Mouse (Mus musculus): ENCODE data around the gene Ms4a15.

Ms4a15 gene

DNA sequence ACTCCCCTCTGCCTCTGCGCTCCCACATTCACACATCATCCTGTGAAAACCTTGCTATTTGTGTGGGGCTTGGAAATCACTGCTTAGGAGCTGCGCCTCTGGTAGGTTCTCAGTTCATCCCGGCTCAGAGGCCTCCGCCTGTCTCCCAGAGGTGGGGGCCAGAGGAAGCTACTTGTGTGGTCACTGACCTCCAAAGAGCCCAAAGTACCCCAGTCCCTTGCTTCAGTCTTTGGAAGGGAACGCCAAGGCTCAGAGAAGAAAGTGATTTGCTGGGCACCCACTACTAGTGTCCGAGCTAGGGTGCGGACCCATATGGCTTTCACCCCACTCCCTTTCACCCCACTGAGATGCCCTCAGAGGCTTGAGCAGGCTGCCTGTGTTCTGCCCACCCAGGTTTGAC is at the start of gene Ms4a15:
TSS of gene Ms4a15 (minus strand) at position 101 of the 400 bp plus-strand sequence.
- DNase-seq (ENCODE audit: low spot score in 2 of 2): no peak

GRCm38 (mm10) chr19:11037570-11037969 is 44.5 kb upstream of the Ms4a15 start:
- DNase-seq (ENCODE audit: low spot score in 2 of 2): no peak

DNA sequence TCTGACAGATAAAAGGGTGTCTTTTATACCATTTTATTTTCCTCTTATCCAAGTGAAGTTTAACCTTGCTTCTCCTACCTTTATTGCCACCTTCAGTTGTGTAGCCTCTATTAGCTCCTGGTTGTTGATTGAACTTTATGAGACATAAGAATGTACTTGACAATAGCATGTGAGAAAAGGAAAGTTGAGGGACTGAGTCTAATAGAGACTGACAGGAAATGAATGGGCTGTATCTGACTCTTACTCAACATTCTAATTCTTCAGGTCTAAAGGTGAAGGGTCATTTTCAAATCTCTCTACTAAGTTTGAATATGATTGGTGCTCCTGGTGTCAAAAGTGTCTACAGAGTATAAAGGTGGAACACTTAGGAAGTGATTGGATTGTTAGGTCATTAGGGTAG is 29.3 kb upstream of the Ms4a15 start:
- no peak for DNase-seq (ENCODE audit: low spot score in 2 of 2)

GRCm38 (mm10) chr19:11017891-11018290 is 24.8 kb upstream of the Ms4a15 start, which contains the start of gene Ms4a18:
TSS of gene Ms4a18 (minus strand) at chr19:11018031.
- DNase-seq (ENCODE audit: low spot score in 2 of 2): no peak

GRCm38 (mm10) chr19:11017251-11017650 is 24.2 kb upstream of the Ms4a15 start:
- no peak for DNase-seq (ENCODE audit: low spot score in 2 of 2)

- DNase-seq (ENCODE audit: low spot score in 2 of 2): no peak
Observed at GRCm38 (mm10) chr19:11015998-11016397, 22.9 kb upstream of the Ms4a15 start.

DNA sequence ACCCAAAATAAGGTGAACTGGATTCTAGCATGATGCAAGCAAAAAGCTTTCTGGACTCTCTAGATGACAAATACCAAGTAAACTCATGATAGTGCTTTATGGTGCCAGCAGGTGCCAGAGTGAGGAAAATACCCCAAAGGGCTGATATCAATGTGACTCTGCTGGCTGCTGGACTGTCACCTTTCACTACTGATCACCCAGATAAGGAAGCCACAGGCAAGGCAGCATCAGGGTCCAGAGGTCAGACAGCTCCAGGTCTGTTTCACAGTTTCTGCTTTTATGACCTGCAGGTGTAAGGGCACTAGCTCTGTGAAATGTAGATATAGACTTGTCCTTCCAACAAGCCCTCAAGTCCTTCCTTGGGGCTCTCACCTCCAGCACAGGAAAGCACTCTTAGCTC is 22.4 kb upstream of the Ms4a15 start:
- DNase-seq (ENCODE audit: low spot score in 2 of 2): no peak

GRCm38 (mm10) chr19:10991911-10992310 is 1.1 kb downstream of the Ms4a15 start:
- DNase-seq (ENCODE audit: low spot score in 2 of 2): no peak

GRCm38 (mm10) chr19:10990751-10991150 is 2.3 kb downstream of the Ms4a15 start:
- DNase-seq (ENCODE audit: low spot score in 2 of 2): no peak

- DNase-seq (ENCODE audit: low spot score in 2 of 2): no peak
Observed at GRCm38 (mm10) chr19:10988563-10988962, 4.5 kb downstream of the Ms4a15 start.

GRCm38 (mm10) chr19:10985889-10986288 is 7.2 kb downstream of the Ms4a15 start:
- no peak for DNase-seq (ENCODE audit: low spot score in 2 of 2)

DNA sequence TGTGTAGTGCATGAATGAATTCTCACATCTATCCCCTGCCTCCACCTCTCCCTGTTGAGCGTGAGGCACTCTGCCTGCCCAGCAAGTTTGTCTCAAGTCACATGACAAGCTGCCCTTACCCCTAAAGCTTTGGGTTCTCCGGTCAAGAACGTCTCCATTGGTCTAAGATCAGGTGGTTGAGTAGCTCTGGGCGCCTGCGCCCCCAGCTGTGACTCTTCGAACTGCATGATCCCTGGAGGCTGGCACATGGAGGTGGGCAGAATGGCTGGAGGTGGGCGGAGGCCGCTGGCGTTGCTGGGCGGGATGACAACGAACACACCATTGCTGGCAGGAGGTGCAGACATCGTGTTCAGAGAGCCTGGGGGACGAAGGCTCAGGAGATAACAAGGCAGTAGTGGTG is 8.5 kb downstream of the Ms4a15 start:
- DNase-seq (ENCODE audit: low spot score in 2 of 2): no peak

DNA sequence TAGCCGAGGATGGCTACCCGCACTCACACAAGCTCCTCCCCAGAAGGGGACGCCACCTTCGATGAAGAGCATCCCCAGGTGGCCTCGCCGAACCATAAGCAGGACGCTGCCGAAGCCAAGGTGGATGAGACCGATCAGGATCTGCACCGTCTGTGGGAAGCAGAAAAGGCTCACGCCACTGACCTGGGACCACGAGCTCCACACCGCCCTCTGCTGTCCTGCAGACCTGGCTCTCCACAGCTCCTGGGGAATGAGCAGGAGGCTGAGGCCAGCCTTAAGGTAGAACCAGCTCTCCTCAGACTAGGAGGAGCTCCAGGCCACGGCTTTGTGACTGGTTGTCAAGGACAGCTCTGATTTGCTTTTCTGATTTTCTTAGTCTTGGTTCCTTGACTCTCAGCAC is 9.9 kb downstream of the Ms4a15 start:
- peak in 1 of 2 experiments; percentile 22 for DNase-seq (ENCODE audit: low spot score in 2 of 2)

- peak in 1 of 2 experiments; percentile 8 for DNase-seq (ENCODE audit: low spot score in 2 of 2)
Observed at GRCm38 (mm10) chr19:10980210-10980609, 12.8 kb downstream of the Ms4a15 start.

GRCm38 (mm10) chr19:10979184-10980168 is 13.6 kb downstream of the Ms4a15 start:
- DNase-seq (ENCODE audit: low spot score in 2 of 2): peak; percentile 90 to 94

DNA sequence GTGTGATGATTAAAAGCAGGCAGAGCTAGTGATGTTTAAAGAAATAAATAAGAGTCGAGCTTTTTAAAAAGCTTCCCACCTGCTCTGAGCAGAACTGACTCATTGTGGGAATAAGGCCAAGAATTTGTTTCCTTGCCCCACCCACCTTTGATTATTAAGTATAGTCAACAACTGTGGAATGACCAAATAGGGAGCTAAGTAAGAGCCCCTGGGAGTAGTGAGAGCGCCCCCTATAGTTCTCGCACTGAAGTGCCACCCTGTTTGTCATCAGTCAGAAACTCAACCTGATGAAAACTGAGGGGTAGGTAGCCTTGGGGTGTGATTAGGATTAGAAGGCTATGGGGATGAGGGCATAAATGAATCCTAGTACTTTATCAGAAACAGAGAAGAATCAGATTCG is 16.7 kb downstream of the Ms4a15 start:
- no peak for DNase-seq (ENCODE audit: low spot score in 2 of 2)

DNA sequence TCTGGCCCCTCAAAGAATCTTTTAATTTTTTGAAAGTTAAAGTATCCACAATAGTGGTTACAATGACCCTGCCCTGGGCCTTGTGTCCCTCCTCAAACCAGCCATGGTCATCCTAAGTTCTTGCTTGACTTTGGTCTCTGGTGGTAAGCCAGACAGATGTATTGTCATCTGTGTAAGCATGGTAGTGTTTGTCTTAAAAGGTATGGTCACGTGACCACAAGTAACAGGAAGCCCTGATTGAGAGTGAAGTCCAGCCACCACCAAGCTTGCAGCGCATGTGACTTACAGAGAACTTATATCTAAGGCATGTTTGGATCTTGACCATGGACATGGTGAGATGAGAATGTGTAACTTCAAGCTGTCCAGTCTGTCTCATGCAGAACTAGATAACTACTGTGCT is 17.9 kb downstream of the Ms4a15 start:
- DNase-seq (ENCODE audit: low spot score in 2 of 2): no peak

DNA sequence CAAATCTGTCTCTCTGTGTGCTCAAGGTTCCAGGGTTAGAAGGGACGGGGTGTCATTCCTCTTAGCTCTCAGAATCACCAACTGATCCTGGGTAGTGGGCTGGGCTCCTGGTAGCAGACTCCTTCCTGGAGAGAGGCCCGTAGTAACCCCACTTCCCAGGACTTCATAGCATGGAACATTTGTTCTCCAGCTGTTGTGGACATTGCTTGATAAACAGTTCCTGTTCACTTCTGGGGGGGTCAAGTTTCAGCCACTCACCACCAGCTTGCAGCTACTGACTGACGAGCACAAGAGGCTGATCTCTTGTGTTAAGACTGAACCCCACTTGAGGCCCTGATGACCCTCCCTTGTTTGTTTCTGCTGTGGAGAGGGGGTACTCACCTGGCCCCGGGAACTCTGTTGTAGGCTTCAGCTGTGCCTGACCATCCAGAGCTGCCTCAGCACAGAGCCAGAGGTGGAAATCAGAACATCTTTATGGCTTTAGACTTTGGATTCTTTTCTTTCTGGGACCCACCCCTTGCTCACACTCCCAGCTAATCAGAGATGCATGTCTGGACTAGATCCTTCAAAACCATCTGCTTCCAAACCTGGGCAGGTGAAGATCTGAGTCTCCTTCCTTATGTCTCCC is 18.7 kb downstream of the Ms4a15 start, which contains the start of gene Ms4a10:
TSS of gene Ms4a10 (minus strand) at position 433 of the 628 bp plus-strand sequence.
- no peak for DNase-seq (ENCODE audit: low spot score in 2 of 2)

GRCm38 (mm10) chr19:10973187-10973586 is 19.9 kb downstream of the Ms4a15 start:
- no peak for DNase-seq (ENCODE audit: low spot score in 2 of 2)

DNA sequence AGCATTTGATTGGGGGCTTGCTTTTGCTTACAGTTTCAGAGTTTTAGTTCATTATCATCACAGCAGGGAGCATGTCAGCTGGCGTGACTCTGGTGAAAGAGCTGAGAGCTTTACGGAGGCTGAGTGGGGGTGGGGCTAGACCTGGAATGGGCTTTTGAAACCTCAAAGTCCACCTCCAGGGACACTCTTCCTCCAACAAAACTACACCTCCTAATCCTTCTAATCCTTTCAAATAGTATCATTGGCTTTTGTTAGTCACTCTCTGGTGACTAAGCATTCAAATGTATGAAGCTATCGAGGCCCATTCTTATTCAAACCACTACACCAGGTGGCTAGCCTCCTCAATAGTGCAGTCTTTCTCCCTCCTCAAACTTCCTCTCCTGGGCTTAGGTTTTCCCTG is 20.4 kb downstream of the Ms4a15 start:
- no peak for DNase-seq (ENCODE audit: low spot score in 2 of 2)

GRCm38 (mm10) chr19:10970457-10970856 is 22.6 kb downstream of the Ms4a15 start:
- DNase-seq (ENCODE audit: low spot score in 2 of 2): no peak

DNA sequence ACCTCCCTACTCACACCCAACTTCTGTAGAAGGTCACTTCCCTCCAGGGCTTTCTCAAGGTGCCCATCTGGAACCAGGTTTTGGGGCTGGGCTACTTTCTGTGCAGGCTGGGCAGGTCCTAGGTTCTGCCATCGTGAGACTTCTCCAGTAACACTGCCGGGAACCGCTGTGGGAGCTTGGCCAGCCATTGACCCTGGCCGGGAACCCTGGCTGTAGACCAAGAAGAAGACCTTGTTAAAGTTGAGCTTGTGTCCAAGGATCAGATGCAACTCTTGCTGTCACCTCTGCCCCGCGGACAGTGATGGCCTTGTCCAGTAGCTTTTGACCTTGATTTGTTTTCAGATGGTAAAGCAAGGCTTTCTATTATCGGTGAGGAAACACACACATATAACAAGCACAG is 24.5 kb downstream of the Ms4a15 start:
- DNase-seq (ENCODE audit: low spot score in 2 of 2): no peak

DNA sequence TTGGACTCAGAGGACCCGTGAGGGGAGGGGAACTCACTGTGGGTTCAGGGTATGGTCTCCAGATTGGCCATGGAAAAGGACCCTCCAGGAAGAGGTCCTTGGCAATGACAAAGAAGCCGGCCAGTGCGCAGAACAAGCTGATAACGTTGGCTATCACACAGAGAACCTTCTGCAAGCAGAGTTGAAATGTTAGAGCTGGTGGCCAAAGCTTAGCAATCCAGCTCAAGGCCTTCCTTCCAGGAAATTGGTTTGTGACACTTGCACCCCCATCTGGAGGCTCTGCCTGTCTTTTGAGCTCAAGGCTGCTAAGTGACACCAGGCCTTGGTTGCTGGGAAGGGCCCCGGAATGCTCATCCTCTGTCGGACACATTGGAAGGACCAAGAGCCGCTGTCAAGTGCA is 27.3 kb downstream of the Ms4a15 start:
- no peak for DNase-seq (ENCODE audit: low spot score in 2 of 2)
